Mouse (Mus musculus): Measurements from ENCODE around the gene Lrrc8d. TPM values are rescaled to one million over a fixed set of nuclear protein-coding genes. Genes with fewer than 3 reads are reported as not detected.

The Lrrc8d gene
- total and polyA plus RNA-seq, 3 experiments = 7.0 to 26.1 (median 16.6) TPM

- in situ Hi-C loops (cut with MboI; ENCODE audit: low pct_ligation_motif_present, low pct_unique_long_range_greater_than_20kb, low sequenced_read_pairs) (no loop called here), dilution Hi-C loops (cut with MboI; ENCODE audit: extremely low pct_ligation_motif_present, extremely low pct_unique_long_range_greater_than_20kb, low sequenced_read_pairs) (no loop called here)
- no peak overlapping the region for H3K9ac ChIP-seq (ENCODE audit: insufficient read depth, low read depth)
- no peaks in the 10 kb centered on the region for H3K9me3 ChIP-seq (replicated peaks; ENCODE audit: low read length)
- no peaks in the 10 kb centered on the region for H3K27me3 ChIP-seq (replicated peaks)
- H3K79me2 ChIP-seq (replicated peaks; ENCODE audit: control insufficient read depth, extremely low read depth, insufficient read depth, poor library complexity, severe bottlenecking) = no peaks in the 10 kb centered on the region
- no peak overlapping the region for H3K27ac ChIP-seq (ENCODE audit: insufficient read depth, low read depth)
- H3K4me1 ChIP-seq (ENCODE audit: control insufficient read depth in 1 of 2, insufficient read depth in 2 of 2) = peaks cover 6 to 36% of the 10 kb centered on the region in 2 experiments
- H3K4me3 ChIP-seq (replicated peaks in 1 of 3; ENCODE audit: low read depth in 2 of 3, low read length in 2 of 3, poor library complexity in 1 of 3) = no peak overlapping the region
- no peak overlapping the region for H3K4me2 ChIP-seq (ENCODE audit: insufficient read depth, low read depth, poor library complexity, severe bottlenecking)
- peaks cover 6 to 46% of the 10 kb centered on the region in 2 experiments for H3K36me3 ChIP-seq (replicated peaks in 1 of 2; ENCODE audit: control insufficient read depth in 1 of 2, insufficient read depth in 1 of 2, low read length in 1 of 2)
- TF ChIP-seq TBP (conservative IDR thresholded peaks at IDR 0.05; ENCODE audit: low read depth, low read length) = no peak
- TF ChIP-seq MAFK (IDR thresholded peaks at IDR 0.05; ENCODE audit: insufficient replicate concordance, low read length) = no peak
- no peak for TF ChIP-seq GABPA (IDR thresholded peaks at IDR 0.05; ENCODE audit: insufficient replicate concordance, low read depth, low read length)
- no peak for TF ChIP-seq RAD21 (IDR thresholded peaks at IDR 0.05; ENCODE audit: low read depth, low read length)
- no peak for TF ChIP-seq E2F4 (IDR thresholded peaks at IDR 0.05; ENCODE audit: insufficient replicate concordance, low read depth, low read length)
- no peak for TF ChIP-seq CTCF (conservative IDR thresholded peaks at IDR 0.05 in 1 of 2, IDR thresholded peaks at IDR 0.05 in 1 of 2; ENCODE audit: low read depth in 2 of 2, low read length in 2 of 2)
- TF ChIP-seq TCF12 (IDR thresholded peaks at IDR 0.05; ENCODE audit: low read depth, low read length) = no peak
- no peak for TF ChIP-seq SMC3 (IDR thresholded peaks at IDR 0.05; ENCODE audit: low read depth, low read length)
- no peak for TF ChIP-seq MEF2A (IDR thresholded peaks at IDR 0.05; ENCODE audit: borderline replicate concordance, low read depth, low read length)
- TF ChIP-seq POLR2AphosphoS2 (IDR thresholded peaks at IDR 0.05; ENCODE audit: low read depth, low read length) = no peak
- no peak for TF ChIP-seq POLR2A (IDR thresholded peaks at IDR 0.05; ENCODE audit: low read depth, low read length)
- no peak for TF ChIP-seq ZKSCAN1 (IDR thresholded peaks at IDR 0.05; ENCODE audit: borderline replicate concordance, low read depth, low read length)
- no peak for DNase-seq (ENCODE audit: extremely low read depth)
Measured at GRCm38 (mm10) chr5:105655100-105655734, 44.6 kb upstream of the Lrrc8d start.

GRCm38 (mm10) chr5:105661894-105662293 is 37.9 kb upstream of the Lrrc8d start:
- peak overlapping the region; percentile 72 for H3K4me2 ChIP-seq (ENCODE audit: insufficient read depth, low read depth, poor library complexity, severe bottlenecking)
- no peaks in the 10 kb centered on the region for H3K27me3 ChIP-seq (replicated peaks)
- no peak overlapping the region for H3K9ac ChIP-seq (ENCODE audit: insufficient read depth, low read depth)
- no peaks in the 10 kb centered on the region for H3K9me3 ChIP-seq (replicated peaks; ENCODE audit: low read length)
- DNase-seq (ENCODE audit: extremely low read depth) = peak; percentile 81
- H3K79me2 ChIP-seq (replicated peaks; ENCODE audit: control insufficient read depth, extremely low read depth, insufficient read depth, poor library complexity, severe bottlenecking) = no peaks in the 10 kb centered on the region
- peaks cover 5 to 30% of the 10 kb centered on the region in 2 experiments; a peak in 3 of 4 replicates for H3K4me1 ChIP-seq (ENCODE audit: control insufficient read depth in 1 of 2, insufficient read depth in 2 of 2)
- TF ChIP-seq TBP (conservative IDR thresholded peaks at IDR 0.05; ENCODE audit: low read depth, low read length) (no peak), EP300 (IDR thresholded peaks at IDR 0.05; ENCODE audit: low read length) (peak; percentile 88), KAT2A (IDR thresholded peaks at IDR 0.05; ENCODE audit: insufficient replicate concordance, low read length) (no peak), ZKSCAN1 (IDR thresholded peaks at IDR 0.05; ENCODE audit: borderline replicate concordance, low read depth, low read length) (no peak), MXI1 (IDR thresholded peaks at IDR 0.05; ENCODE audit: low read depth, low read length) (no peak), E2F4 (IDR thresholded peaks at IDR 0.05; ENCODE audit: insufficient replicate concordance, low read depth, low read length) (no peak), GABPA (IDR thresholded peaks at IDR 0.05; ENCODE audit: insufficient replicate concordance, low read depth, low read length) (no peak), IRF4 (IDR thresholded peaks at IDR 0.05; ENCODE audit: low read depth, low read length) (peak; percentile 97), MYC (IDR thresholded peaks at IDR 0.05; ENCODE audit: low read depth, low read length) (0 out of 2 replicates have a peak, but pooled peaks have one; percentile 52), JUND (conservative IDR thresholded peaks at IDR 0.05; ENCODE audit: low read depth, low read length) (no peak), POLR2A (IDR thresholded peaks at IDR 0.05; ENCODE audit: low read depth, low read length) (peak; percentile 45; the same call in 1 of the 2 replicates), JUN (IDR thresholded peaks at IDR 0.05; ENCODE audit: insufficient read depth, low read depth, low read length) (no peak), TCF12 (IDR thresholded peaks at IDR 0.05; ENCODE audit: low read depth, low read length) (peak; percentile 36; the same call in 1 of the 2 replicates), MAX (IDR thresholded peaks at IDR 0.05; ENCODE audit: low read length) (0 out of 2 replicates have a peak, but pooled peaks have one; percentile 10), ZC3H11A (IDR thresholded peaks at IDR 0.05; ENCODE audit: low read depth, low read length) (no peak), MAZ (IDR thresholded peaks at IDR 0.05; ENCODE audit: low read depth, low read length) (no peak), USF2 (conservative IDR thresholded peaks at IDR 0.05; ENCODE audit: low read depth, low read length) (0 out of 2 replicates have a peak, but pooled peaks have one; percentile 9), SMC3 (IDR thresholded peaks at IDR 0.05; ENCODE audit: low read depth, low read length) (no peak), ELF1 (IDR thresholded peaks at IDR 0.05; ENCODE audit: low read depth, low read length) (peak; percentile 54; the same call in 1 of the 2 replicates), MEF2A (IDR thresholded peaks at IDR 0.05; ENCODE audit: borderline replicate concordance, low read depth, low read length) (peak; percentile 27; the same call in 1 of the 2 replicates), RAD21 (IDR thresholded peaks at IDR 0.05; ENCODE audit: low read depth, low read length) (no peak; the same call in 1 of the 2 replicates), NELFE (IDR thresholded peaks at IDR 0.05; ENCODE audit: low read depth, low read length) (no peak), PAX5 (IDR thresholded peaks at IDR 0.05; ENCODE audit: low read length) (no peak), ETS1 (conservative IDR thresholded peaks at IDR 0.05; ENCODE audit: low read depth, low read length) (0 out of 2 replicates have a peak, but pooled peaks have one; percentile 41), CHD2 (IDR thresholded peaks at IDR 0.05; ENCODE audit: low read length) (no peak; the same call in 1 of the 2 replicates)
- H3K4me3 ChIP-seq (replicated peaks in 1 of 3; ENCODE audit: low read depth in 2 of 3, low read length in 2 of 3, poor library complexity in 1 of 3) = peak overlapping the region in 1 of 3 experiments; percentile 17
- H3K27ac ChIP-seq (ENCODE audit: insufficient read depth, low read depth) = peak overlapping the region; percentile 22; the same call in 1 of the 2 replicates
- in situ Hi-C loops (cut with MboI; ENCODE audit: low pct_ligation_motif_present, low pct_unique_long_range_greater_than_20kb, low sequenced_read_pairs) (no loop called here), dilution Hi-C loops (cut with MboI; ENCODE audit: extremely low pct_ligation_motif_present, extremely low pct_unique_long_range_greater_than_20kb, low sequenced_read_pairs) (no loop called here)
- H3K36me3 ChIP-seq (replicated peaks in 1 of 2; ENCODE audit: control insufficient read depth in 1 of 2, insufficient read depth in 1 of 2, low read length in 1 of 2) = peaks cover 6 to 31% of the 10 kb centered on the region in 2 experiments

Data from CH12.LX (cell line).